Mouse (Mus musculus): ENCODE measurements at regions not wholly inside any gene's neighbourhood (a gene's known extent, or its start where the extent isn't known, plus 50 kb on each side); places are given as distances from the start of the nearest gene placed in this dataset.

DNA sequence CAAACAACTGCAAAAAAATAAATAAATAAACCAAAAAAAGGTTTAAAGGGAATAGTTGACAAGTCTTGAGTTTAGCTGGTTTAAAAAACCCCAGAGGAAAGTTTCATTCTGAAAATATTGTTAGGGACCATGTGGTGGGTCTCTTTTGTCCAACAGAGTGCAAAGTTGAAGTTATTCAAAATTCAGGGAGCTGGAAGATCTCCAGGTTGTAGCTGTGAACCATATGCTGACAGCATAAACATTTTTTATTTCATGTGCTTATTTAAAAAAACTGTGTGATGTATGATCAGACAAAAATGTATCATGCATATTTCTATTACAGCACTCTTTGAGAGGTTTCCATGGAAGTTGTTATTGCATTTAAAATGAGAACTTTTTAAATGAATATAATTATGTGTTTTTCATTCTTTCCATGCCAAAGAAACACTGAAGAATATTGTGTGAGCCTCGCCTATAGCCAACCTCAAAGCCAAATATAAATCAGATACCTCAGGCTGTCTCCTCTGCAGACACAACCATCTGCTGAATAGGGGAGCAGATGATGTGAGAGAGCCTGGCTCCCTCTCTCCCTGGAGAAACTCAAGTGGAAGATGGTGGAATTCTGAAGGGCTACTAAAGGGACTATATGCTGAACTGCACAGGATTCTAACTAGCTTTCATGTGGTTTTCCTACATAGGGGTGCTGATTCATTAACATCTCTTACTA lies 413.4 kb upstream of the Impad1 start:
- DNase-seq (ENCODE audit: low spot score in 2 of 2): peak; percentile 3 to 38

DNA sequence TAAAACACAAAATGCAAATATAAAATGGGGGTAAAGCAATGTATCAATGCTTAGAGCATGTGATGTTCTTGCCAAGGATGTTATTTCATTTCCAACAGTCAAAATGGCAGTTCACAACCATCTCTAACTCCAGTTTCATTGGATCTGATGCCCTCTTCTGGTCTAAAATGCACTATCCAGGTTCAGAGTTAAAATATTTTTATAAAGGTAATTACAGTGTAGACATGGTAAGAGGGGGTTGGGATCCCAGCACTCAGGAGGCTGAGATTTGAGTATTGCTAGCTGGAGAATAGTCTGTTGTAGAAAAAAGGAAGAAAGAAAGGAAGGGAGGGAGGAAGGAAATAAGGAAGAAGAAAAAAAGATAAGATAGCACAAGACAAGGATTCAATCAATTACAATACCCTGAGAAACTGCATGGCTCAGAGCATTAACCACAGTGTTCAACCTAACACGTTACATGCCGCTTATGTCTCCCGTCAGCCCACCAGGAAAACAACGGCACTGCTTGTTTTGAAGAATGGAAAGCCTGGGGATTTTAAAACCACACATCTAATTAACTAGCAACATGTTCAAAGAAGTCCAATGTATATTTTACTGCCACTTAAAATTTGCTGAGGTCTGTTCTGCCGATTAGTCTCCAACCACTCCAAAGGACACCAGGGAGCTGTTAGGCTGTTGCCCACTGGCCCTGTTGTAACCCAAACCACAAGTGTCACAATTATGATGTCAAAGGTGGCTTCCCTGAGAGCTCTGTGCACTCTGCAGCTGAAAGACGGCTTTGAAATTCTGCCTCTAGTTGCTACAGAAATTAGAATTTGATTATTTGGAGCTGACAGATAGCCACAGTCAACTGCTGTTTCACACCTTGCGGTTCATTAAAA lies 412.4 kb upstream of the Impad1 start:
- no peak for DNase-seq (ENCODE audit: low spot score in 2 of 2)

DNA sequence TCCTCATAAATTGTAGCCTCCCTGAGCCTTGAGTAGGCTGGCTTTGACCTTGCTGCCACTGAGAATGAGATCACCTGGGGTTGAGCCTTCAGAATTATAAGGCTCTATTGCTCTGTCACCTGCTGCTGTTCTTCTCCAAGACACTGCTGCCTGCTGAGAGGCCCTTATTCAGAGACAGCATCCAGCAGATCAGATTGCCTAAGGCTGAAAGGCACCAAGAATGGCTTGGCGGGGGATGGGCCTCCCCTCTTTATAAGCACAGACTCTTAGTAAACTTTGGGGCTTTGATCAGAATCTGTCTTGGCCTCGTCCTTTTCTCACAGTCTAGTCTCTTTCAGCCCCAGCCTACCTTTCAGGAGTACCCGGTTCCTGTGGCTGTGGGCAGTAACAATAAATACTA lies 401.1 kb upstream of the Impad1 start:
- no peak for DNase-seq (ENCODE audit: low spot score in 2 of 2)

DNA sequence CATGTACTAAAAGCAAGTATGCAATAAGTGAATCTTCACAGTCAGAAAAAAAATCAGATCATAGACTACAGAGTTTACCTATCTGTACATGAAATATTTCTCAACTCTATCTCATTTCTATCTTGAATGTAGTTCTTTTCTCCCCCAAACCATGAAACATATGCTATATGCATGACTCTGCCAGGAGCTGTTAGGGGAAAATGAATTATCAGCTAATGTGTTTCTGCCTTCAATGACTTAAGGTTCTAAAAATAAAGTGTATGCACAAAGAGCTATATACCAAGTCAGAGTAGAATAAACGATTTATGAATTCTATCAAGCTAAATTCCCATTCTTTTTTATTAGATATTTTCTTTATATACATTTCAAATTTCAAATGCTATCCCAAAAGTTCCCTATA lies 388.4 kb upstream of the Impad1 start:
- DNase-seq (ENCODE audit: low spot score in 2 of 2): no peak

DNA sequence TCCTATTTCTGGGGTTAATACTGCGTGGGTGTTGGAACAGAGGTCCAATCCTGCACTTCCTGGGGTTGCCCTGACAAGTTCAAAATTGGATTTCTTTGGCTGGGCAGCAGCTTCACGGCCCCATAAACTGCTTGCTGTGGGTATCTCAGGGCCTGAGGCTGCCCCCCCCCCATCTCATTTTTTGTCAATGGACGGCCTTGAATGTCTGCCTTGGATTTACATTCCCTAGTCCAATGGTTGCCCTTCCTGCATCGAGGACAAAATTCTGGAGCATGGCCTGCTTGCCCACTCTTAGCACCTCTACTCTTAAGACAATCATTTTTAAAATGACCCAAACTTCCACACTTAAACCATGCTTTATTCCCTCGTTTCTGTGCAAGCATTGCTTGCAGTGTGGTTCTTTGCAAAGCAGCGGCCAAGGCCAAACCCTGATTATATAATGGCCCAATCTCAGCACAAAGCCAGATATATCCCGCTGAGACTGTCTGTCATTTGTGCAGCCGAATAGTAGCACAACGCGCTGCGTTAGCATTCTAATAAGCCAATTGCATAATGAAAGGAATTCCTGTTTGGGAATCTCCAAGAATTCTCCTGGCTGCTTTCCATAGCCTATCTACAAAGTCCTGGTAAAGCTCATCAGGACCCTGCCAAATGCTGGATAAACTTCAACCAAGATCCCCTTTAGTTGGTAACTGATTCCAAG lies 386.0 kb upstream of the Impad1 start:
- no peak for DNase-seq (ENCODE audit: low spot score in 2 of 2)

DNA sequence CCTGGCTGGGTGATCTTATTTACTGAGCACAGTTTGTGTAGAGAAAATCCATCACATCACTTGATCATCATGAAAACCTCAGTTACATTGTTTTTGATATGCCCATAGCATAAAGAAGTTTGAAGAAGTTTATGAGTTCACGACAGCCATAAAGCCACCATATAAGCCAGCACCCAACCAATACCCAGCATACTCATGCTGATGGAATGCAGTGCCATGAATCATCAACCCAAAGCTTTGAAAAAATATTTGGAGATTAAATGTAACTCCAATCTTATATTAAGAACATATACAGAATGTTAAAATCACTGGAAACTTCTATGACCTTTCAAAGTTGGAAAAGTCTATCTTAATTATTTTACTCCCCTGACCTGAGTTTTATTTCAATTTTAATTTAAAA lies 372.1 kb upstream of the Impad1 start:
- no peak for DNase-seq (ENCODE audit: low spot score in 2 of 2)

DNA sequence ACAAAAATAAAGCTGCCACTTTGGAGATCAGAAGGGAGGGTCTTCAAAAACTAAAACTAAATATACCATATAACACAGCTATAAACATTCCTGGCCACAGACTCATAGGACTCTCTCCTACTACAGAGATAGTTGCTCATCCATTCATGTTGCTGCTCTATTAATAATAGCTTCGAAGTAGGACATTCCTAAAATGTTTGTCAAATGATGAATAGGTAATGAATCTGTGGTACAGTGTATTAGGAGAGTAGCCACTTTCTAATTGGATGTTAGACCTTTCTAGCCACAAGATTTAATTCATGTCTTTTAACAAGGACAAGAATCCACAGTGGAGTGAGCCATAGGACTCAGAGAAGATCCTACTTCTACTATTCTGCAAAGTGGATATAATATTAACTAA lies 367.8 kb upstream of the Impad1 start:
- DNase-seq (ENCODE audit: low spot score in 2 of 2): no peak

DNA sequence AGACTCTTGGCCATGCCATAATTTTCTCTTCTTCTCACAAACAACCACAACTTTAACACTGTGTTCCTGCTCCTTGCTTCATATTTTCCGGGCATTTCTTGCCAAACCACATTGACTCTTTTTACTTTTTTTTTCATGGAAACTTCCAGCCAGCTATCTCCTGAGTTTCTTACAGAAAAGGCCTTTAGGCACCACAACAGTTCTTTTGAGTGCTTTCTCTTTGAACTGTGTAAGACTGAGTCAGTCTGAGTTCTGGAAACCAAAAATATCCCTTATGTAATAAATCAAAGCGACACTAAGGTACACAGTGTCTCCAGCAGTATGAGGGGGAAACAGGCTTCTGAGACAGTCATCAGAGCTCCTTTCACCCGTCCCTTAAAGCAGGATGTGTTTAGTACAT lies 337.6 kb upstream of the Impad1 start:
- peak in 1 of 2 experiments; percentile 4 for DNase-seq (ENCODE audit: low spot score in 2 of 2)

DNA sequence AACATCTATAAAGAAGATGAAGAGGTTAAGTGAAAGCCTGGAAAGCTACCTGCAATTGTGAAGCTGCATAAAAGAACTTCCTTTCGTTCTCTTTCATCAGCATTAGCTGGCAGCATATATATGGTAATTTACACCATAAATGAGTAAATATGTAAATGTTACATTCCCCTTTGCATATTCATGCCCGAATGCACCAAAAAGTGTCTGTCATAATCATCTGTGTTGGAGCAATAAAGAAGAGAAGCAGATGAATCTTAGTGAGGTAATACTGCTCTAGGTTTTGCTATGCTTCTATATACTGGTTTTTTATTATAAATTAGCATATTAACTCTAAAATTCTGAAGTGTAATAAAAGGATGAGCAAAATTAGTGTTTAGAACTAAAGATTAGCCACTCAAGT lies 332.9 kb upstream of the Impad1 start:
- no peak for DNase-seq (ENCODE audit: low spot score in 2 of 2)

DNA sequence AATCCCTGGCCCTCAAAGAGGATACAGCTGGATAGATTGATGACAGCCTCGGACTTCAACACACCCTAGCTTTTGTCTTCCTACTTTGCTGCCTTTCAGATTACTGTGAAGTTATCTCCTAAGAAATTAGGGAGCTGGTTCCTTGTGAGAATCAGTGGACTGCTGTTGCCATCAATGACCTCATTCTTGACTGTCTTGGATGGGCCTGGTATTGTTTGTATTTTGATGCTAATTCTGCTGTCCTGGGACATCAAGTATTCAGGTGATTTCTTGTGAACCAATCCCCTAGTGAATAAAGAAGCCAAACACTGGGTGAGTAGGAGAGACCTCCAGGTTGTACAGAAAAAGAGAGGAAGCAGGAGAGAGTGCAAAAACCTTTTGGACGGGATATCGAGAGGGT lies 305.3 kb upstream of the Impad1 start:
- DNase-seq (ENCODE audit: low spot score in 2 of 2): no peak

DNA sequence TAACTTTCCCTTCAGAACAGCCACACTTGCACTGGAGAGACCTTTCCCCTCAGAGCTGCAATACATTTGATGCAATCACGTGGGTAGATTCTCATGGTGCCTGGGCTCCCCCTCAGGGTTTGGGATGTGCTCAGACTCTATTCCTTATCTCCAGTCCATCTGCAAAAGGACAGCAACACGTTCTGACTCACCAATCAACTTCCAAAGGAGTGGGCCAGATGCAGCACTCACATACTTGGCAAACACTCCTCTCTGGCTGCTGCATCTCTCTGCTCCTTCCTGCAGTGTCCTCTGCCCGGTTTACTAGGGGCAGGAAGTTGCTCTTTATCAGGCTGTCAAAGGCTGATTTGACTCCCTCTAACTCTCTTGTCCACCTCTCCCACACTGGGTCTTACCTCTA lies 285.6 kb upstream of the Impad1 start:
- DNase-seq (ENCODE audit: low spot score in 2 of 2): no peak

DNA sequence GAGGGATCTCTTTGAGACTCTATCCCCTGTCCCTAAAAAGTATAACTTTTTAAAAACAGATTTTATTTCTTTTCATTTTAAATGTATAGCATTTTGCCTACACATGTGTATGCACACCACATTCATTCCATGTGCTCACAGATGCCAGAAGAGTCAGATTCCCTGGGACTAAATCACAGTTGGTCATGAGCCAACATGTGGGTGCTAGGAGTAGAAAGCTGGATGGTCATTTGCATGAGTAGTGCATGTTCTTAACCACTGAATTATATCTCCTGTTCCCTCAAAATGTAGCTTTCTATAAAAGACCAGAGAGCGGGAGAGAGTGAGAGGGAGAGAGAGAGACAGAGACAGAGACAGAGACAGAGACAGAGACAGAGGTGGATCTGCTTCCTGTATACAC lies 281.6 kb upstream of the Impad1 start:
- peak in 1 of 2 experiments; percentile 20 for DNase-seq (ENCODE audit: low spot score in 2 of 2)

DNA sequence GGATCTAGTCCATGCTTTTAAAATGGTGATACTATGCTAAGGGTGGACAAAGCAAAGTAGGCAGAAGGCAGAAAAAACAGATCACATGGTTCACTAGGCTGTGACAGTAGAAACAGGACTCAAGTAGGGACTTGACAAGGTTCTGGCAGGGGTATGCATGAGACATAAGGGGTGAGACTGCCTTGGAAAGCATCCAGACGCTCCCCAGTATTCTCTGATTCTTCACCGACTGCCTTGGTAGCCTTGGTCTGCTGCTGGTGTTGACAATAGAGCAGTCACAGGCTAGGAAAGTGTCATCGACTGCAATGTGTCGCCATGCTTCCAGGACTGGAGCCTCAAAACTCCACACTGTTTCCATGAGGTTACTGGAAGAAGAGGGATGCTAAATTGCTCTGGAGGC lies 278.1 kb upstream of the Impad1 start:
- no peak for DNase-seq (ENCODE audit: low spot score in 2 of 2)

DNA sequence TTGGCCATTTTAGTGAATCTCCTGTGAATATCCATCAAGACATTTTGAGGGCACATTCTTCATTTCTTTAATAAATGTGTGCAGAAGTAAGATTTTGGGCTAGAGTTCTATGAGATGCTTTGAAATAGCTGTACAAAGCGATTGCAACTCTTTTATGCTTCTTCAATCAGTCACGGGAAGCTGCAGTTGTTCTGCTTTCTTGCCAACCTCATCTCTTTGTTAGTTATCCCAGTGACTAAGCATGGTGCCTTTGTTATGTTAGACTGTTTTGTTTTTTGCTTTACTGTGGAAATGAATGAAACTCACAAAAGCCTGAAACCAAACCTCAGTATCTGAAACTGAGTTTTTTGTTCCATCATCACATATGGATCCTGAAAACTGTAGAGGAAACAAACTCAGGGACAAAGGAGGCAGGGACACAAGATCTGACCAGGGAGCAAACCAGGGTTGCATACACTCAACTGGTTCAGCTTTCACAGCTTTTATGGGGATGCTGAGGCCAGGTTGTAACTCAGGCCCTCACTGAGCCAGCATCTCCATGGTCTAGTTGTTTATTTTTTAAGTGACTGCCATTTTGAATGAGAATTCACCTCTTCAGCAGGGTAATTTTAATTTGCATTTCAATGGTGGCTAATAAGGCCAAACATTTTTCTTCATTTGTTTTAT lies 266.3 kb upstream of the Impad1 start:
- DNase-seq (ENCODE audit: low spot score in 2 of 2): no peak

DNA sequence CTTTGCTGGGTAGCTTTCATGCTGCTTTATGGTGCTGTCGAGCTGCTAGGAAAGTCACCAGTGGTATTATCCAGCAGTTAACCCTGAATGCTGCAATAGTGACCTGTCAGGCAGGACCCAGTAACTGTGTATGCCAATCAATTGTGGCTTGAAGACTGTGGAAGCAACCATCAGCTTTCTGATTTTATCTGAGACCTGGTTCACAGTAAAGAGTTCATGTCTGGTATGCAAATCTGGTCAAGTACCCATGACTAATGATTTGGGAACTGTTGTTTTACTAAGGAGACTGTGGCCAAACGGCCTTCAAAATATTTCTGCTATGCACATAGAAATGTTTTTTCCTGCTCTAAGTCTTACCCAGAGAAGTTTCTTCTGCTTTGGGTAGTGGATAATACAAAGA lies 236.8 kb upstream of the Impad1 start:
- DNase-seq (ENCODE audit: low spot score in 2 of 2): no peak

DNA sequence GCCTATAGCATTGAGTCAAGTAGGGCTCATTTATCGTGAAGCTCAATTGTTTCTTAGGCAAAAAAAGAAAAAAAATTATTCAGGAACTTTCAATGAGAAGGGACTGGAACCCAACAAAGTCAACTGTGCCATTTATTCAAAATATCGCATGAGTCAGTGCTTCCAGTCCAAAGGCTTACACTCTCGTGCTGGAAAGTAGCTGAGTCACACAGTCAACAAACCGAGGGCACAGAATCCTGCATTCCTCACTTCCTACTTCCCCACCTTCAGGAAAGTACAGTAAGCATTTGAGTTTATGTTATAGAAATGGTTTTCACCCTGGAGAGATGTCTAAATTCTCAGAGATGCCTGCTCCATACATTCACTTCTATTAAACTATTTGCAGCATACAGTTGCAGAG lies 194.3 kb upstream of the Impad1 start:
- peak in 1 of 2 experiments; percentile 3 for DNase-seq (ENCODE audit: low spot score in 2 of 2)

DNA sequence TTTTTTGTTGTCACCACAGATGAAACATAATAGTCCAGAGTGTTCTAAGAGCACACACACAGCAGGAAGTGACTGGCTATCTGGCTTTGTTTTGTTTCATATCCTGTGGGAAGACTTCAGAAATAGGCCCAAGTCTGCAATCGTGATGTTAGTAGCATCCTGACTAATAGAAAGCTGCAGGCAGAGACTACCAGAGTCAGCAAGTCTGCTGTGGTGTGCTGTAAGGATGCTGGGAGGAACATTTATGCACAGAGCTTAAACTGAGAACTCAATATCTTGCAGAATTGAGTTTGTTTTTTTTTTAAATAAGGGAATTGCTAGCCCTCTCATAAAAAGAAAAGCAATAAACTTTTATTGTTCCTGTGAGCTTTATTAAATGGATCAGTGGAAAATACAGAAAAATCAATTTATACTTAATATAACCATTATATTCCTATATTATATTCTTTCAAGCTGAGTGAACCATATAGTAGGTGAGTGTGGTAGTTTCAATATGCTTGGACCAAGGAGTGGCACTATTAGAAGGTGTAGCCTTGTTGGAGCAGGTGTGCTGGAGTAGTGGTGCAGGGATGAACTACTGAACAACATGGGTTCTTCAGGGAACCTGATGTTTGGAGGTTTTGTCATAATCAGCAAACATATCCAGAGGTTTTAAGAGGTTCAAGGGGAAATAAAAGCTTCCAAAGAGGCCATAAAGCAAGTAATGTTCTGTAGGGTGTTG lies 190.5 kb upstream of the Impad1 start:
- DNase-seq (ENCODE audit: low spot score in 2 of 2): no peak

DNA sequence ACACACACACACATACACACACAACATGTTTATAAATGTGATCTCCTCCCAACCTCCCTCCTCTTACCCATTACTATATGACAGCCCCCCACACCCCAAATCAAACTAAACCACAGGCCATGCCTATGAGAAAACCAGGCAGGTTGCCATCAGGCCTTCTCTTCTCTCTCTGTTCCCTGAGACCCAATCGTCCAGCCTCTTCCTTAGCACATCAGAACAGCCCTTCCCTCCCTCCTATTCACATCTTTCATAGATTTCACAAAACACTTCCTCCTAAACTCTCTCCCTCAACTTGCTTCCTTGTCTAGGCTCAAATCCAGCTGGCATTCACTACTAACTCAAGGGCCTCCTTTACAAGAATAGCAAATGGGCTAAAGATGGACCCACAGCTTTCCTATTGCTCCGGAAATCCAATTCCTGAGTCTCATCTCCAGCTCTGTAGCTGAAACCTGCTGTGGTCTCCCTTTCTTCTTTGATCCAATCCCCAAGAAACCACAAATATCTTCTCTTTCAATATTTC lies 178.7 kb upstream of the Impad1 start:
- no peak for DNase-seq (ENCODE audit: low spot score in 2 of 2)

DNA sequence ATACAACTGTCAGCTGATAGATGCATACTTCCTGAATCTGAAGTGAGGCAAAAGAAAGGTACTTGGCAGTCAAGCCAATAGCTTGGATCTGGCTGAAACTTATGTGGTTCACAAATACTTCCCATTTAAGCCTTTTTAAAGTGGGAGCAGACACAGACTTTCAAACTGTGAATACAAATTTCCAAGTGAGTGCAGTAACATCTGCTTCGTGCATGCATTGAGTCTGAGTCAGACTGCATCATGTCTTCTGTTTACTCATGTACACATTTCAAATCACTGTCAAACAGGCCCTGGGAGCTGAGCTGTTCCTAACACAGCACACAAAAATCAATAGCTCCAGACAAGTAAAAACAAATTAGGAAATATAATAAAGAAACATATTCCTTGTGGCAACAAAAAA lies 155.8 kb upstream of the Impad1 start:
- peak in 1 of 2 experiments; percentile 3 for DNase-seq (ENCODE audit: low spot score in 2 of 2)

DNA sequence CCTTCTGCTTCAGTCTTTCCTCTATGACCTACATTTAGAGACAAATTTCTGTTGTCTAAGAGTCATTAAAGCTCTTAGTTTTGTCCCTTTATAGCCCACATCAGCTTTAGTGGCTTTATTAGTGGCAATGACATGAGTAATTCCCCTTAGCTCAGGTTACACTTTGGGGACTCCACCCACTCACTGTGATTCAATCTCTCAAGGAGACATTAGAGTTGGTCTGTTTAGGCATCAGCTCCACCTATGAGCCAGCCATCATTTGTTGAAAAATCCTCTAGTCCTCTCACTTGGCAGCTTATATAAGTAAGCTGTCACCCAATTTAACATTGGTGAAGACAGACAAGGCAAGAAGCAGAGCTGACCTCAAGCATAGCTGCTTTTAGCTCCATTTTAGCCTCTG lies 151.3 kb upstream of the Impad1 start:
- DNase-seq (ENCODE audit: low spot score in 2 of 2): no peak

DNA sequence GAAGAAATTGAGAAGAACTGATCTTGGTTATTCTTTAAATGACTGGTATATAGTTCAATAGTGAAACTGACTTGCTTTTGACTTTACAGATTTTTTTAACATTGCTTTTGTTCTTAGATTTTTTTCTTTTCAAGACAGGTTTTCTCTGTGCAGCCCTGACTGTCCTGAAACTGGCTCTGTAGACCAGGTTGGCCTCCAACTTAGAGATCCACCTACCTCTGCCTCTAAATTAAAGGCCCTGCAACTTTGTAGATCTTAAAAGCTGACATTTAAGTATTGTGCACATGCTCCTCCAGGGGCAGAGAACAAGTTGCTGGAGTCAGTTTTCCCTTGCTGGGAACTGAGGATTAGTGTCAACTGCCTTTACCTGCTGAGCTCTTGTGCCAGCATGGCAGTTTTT lies 132.6 kb upstream of the Impad1 start:
- DNase-seq (ENCODE audit: low spot score in 2 of 2): no peak

All from right cerebral cortex, postnatal 36 days (tissue).